Comparison of ENCODE assay signal across 42 mouse cellular contexts in the genomic region with DNA sequence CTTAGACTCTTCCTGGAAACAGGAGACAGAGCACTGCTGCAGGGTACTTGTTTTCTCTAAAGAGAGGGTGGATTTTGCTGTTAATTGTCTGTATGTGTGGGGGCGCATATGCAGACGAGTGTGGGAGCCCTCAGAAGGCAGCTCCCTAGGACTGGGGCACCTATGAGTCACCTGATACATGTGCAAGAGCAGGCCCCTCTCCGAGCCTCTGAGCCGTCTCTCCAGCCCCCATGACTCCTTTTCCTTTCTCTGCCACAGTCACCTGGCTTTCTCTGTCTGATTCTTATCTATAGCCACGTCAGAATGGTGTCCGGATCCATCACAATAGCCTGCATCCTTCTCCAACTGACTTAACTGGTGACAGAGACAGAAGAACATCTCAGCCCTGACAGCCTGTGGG. TPM values are rescaled to one million over a fixed set of nuclear protein-coding genes. Genes with fewer than 3 reads are reported as not detected.
DNase-seq lines count a peak whose midpoint lies in the region; ATAC-seq and TF ChIP-seq lines count a peak whose summit lies in the region.
"Had no signal": no experiment of that assay in that cellular context is flagged by ENCODE, and none has a peak within 500 bp of the region (broad histone marks: within the 10 kb centered on the region; RNA-seq: fewer than 3 reads in every experiment).

No protein-coding gene starts in this region.

- H3K9ac ChIP-seq in CH12.LX (ENCODE audit: insufficient read depth, low read depth): no peak overlapping the region
- H3K9ac ChIP-seq in hindbrain, embryonic 11.5 days (ENCODE audit: low read depth, low read length): no peak overlapping the region
- H3K9ac ChIP-seq: heart, embryonic 15.5 days; hindbrain, embryonic 12.5 days; limb, embryonic 13.5 days; lung, embryonic 15.5 days had no signal

- 62% methylated on average over 6 of the region's 6 CpGs for WGBS in olfactory bulb, adult 2 months
- 85% methylated on average over 6 of the region's 6 CpGs for WGBS in hindbrain, embryonic 11.5 days

- TF ChIP-seq CTCF in layer of hippocampus, adult 2 months (conservative IDR thresholded peaks at IDR 0.05): no peak
- TF ChIP-seq CTCF in CH12.LX (conservative IDR thresholded peaks at IDR 0.05 in 1 of 2, IDR thresholded peaks at IDR 0.05 in 1 of 2; ENCODE audit: low read depth in 2 of 2, low read length in 2 of 2): no peak
- no peak for TF ChIP-seq CTCF in olfactory bulb, adult 2 months (IDR thresholded peaks at IDR 0.05; ENCODE audit: insufficient read depth, low read depth, low read length)

- ATAC-seq in hindbrain, embryonic 11.5 days (ENCODE audit: low FRiP score): no peak
- ATAC-seq: forebrain, embryonic 16.5 days; hindbrain, postnatal 0 days; intestine, postnatal 0 days; midbrain, embryonic 16.5 days had no signal

- no peaks in the 10 kb centered on the region for H3K79me2 ChIP-seq in CH12.LX (replicated peaks; ENCODE audit: control insufficient read depth, extremely low read depth, insufficient read depth, poor library complexity, severe bottlenecking)

- in situ Hi-C loops in CH12.LX (cut with MboI; ENCODE audit: low pct_ligation_motif_present, low pct_unique_long_range_greater_than_20kb, low sequenced_read_pairs): no loop called here

- peak overlapping the region; percentile 74 for H3K27ac ChIP-seq in layer of hippocampus, adult 2 months
- peak overlapping the region; percentile 39; the same call in 1 of the 2 replicates for H3K27ac ChIP-seq in CH12.LX (ENCODE audit: insufficient read depth, low read depth)
- H3K27ac ChIP-seq in olfactory bulb, adult 2 months (ENCODE audit: insufficient read depth, low read depth, low read length): peak overlapping the region; percentile 86
- no peak overlapping the region for H3K27ac ChIP-seq in hindbrain, embryonic 11.5 days (ENCODE audit: low read depth, low read length)
- H3K27ac ChIP-seq: heart, embryonic 10.5 days; heart, embryonic 15.5 days; hindbrain, embryonic 12.5 days; limb, embryonic 13.5 days; lung, embryonic 15.5 days had no signal

- H3K9me3 ChIP-seq in CH12.LX (replicated peaks; ENCODE audit: low read length): no peaks in the 10 kb centered on the region
- no peaks in the 10 kb centered on the region for H3K9me3 ChIP-seq in hindbrain, embryonic 11.5 days (ENCODE audit: control insufficient read depth, low read length)
- H3K9me3 ChIP-seq: G1E; heart, embryonic 10.5 days; heart, embryonic 15.5 days; hindbrain, embryonic 12.5 days; limb, embryonic 13.5 days; lung, embryonic 15.5 days had no signal

- H3K36me3 ChIP-seq in CH12.LX (replicated peaks in 1 of 2; ENCODE audit: control insufficient read depth in 1 of 2, insufficient read depth in 1 of 2, low read length in 1 of 2): peaks cover 21 to 83% of the 10 kb centered on the region in 2 experiments
- H3K36me3 ChIP-seq in hindbrain, embryonic 11.5 days (ENCODE audit: control insufficient read depth, insufficient read depth, low read length): no peaks in the 10 kb centered on the region

- TF ChIP-seq EP300 in CH12.LX (IDR thresholded peaks at IDR 0.05; ENCODE audit: low read length): no peak

- dilution Hi-C loops in CH12.LX (cut with MboI; ENCODE audit: extremely low pct_ligation_motif_present, extremely low pct_unique_long_range_greater_than_20kb, low sequenced_read_pairs): no loop called here

- no peak for DNase-seq in layer of hippocampus, adult 2 months (ENCODE audit: low spot score in 2 of 2)
- no peak for DNase-seq in layer of hippocampus, postnatal 36 days
- peak; percentile 75 for DNase-seq in CD4-positive helper T cell, adult 2 months (ENCODE audit: low read depth, low spot score)
- DNase-seq in CH12.LX (ENCODE audit: extremely low read depth): peak; percentile 7
- no peak for DNase-seq in hindbrain, embryonic 11.5 days (ENCODE audit: low spot score)
- DNase-seq in cerebellum, adult 18-20 months: no peak
- DNase-seq: adrenal gland, postnatal 10 days; cerebellum, adult 11 months; cerebellum, postnatal 10 days; gastrocnemius, postnatal 10 days; kidney, postnatal 25 days; lung, postnatal 36 days; right cerebral cortex, postnatal 25 days; spleen, adult 18-20 months; thymus, adult 2 months; thymus, postnatal 36 days had no signal

- no peak overlapping the region for H3K4me3 ChIP-seq in layer of hippocampus, adult 2 months
- H3K4me3 ChIP-seq in CH12.LX (replicated peaks in 1 of 3; ENCODE audit: low read depth in 2 of 3, low read length in 2 of 3, poor library complexity in 1 of 3): no peak overlapping the region
- no peak overlapping the region for H3K4me3 ChIP-seq in olfactory bulb, adult 2 months (ENCODE audit: insufficient read depth, low read depth, low read length)
- H3K4me3 ChIP-seq in hindbrain, embryonic 11.5 days (ENCODE audit: low read depth, low read length): no peak overlapping the region
- H3K4me3 ChIP-seq: erythroblast, embryonic 14.5 days; heart, embryonic 10.5 days; heart, embryonic 15.5 days; hindbrain, embryonic 12.5 days; limb, embryonic 13.5 days; lung, embryonic 15.5 days had no signal

- TF ChIP-seq POLR2A in CH12.LX (IDR thresholded peaks at IDR 0.05; ENCODE audit: low read depth, low read length): no peak
- TF ChIP-seq POLR2A in olfactory bulb, adult 2 months (IDR thresholded peaks at IDR 0.05; ENCODE audit: insufficient read depth, low read depth, low read length): no peak

- no peak for TF ChIP-seq RAD21 in CH12.LX (IDR thresholded peaks at IDR 0.05; ENCODE audit: low read depth, low read length)

- H3K27me3 ChIP-seq in CH12.LX (replicated peaks): no peaks in the 10 kb centered on the region
- no peaks in the 10 kb centered on the region for H3K27me3 ChIP-seq in hindbrain, embryonic 11.5 days (ENCODE audit: control insufficient read depth, insufficient read depth, low read length)
- H3K27me3 ChIP-seq: heart, embryonic 15.5 days; hindbrain, embryonic 12.5 days; limb, embryonic 13.5 days; lung, embryonic 15.5 days had no signal

- no peak overlapping the region for H3K4me2 ChIP-seq in CH12.LX (ENCODE audit: insufficient read depth, low read depth, poor library complexity, severe bottlenecking)
- H3K4me2 ChIP-seq in hindbrain, embryonic 11.5 days (replicated peaks; ENCODE audit: low read depth, low read length): no peak overlapping the region
- H3K4me2 ChIP-seq: heart, embryonic 15.5 days; hindbrain, embryonic 12.5 days; limb, embryonic 13.5 days; liver, embryonic 11.5 days; lung, embryonic 15.5 days; midbrain, embryonic 11.5 days had no signal

- H3K4me1 ChIP-seq in CH12.LX (ENCODE audit: control insufficient read depth in 1 of 2, insufficient read depth in 2 of 2): peaks cover 18 to 36% of the 10 kb centered on the region in 2 experiments
- peaks cover 6% of the 10 kb centered on the region; the same call in 1 of the 2 replicates for H3K4me1 ChIP-seq in olfactory bulb, adult 2 months (ENCODE audit: control insufficient read depth, insufficient read depth, low read length)
- H3K4me1 ChIP-seq in hindbrain, embryonic 11.5 days (replicated peaks; ENCODE audit: control insufficient read depth, insufficient read depth, low read length): no peaks in the 10 kb centered on the region
- H3K4me1 ChIP-seq: heart, embryonic 10.5 days; heart, embryonic 15.5 days; hindbrain, embryonic 12.5 days; limb, embryonic 13.5 days; lung, embryonic 15.5 days had no signal

TF ChIP-seq in CH12.LX, 34 proteins besides CTCF, POLR2A, EP300 and RAD21 (continues in another document):
- no peak for TF ChIP-seq NELFE (IDR thresholded peaks at IDR 0.05; ENCODE audit: low read depth, low read length)

RNA-seq across cellular contexts. Expression of a gene that starts 22.9 kb away (rescaled TPM):
- 1 to 10 TPM in 1 of 2 experiments, under 1 TPM in 1; 0.84 to 1.4 TPM for total RNA-seq in layer of hippocampus, adult 2 months (2021)
- under 1 TPM; 0.71 to 0.75 TPM for total RNA-seq in layer of hippocampus, postnatal 36 days (2021)
- total RNA-seq in CH12.LX (2012; rRNA removed) (not detected in 2 replicates), CH12.LX (2014; rRNA removed) (not detected in 2 replicates)
- polyA plus RNA-seq in CH12.LX (2012; ENCODE audit: insufficient read length, low read depth): not detected in 2 replicates
- not detected in 2 replicates for polyA plus RNA-seq in olfactory bulb, adult 2 months (2012; ENCODE audit: insufficient read depth, insufficient read length, low replicate concordance, missing spikeins)
- 2.2 and 2.5 TPM in 2 replicates for polyA plus RNA-seq in hindbrain, embryonic 11.5 days (2014; fragmentation: Nextera tagmentation; extraction: Ambion mirVana)
- total RNA-seq: megakaryocyte, adult 5-6 weeks; neutrophil, adult 5-6 weeks had no signal
- polyA plus RNA-seq: erythroblast, embryonic 14.5 days had no signal

RNA-seq across cellular contexts. Expression of a gene that starts 23.6 kb away (rescaled TPM):
- 10 to 100 TPM; 40.1 to 46.1 TPM for total RNA-seq in layer of hippocampus, adult 2 months (2021)
- total RNA-seq in layer of hippocampus, postnatal 36 days (2021): 10 to 100 TPM; 41.5 to 42.6 TPM
- total RNA-seq in CH12.LX (2012; rRNA removed) (27.9 and 28.9 TPM in 2 replicates), CH12.LX (2014; rRNA removed) (30.8 and 32.8 TPM in 2 replicates)
- 31.3 and 31.9 TPM in 2 replicates for polyA plus RNA-seq in CH12.LX (2012; ENCODE audit: insufficient read length, low read depth)
- not detected in 2 replicates for polyA plus RNA-seq in olfactory bulb, adult 2 months (2012; ENCODE audit: insufficient read depth, insufficient read length, low replicate concordance, missing spikeins)
- polyA plus RNA-seq in hindbrain, embryonic 11.5 days (2014; fragmentation: Nextera tagmentation; extraction: Ambion mirVana): 42.6 and 45.9 TPM in 2 replicates

RNA-seq across cellular contexts. Expression of a gene that starts 44.3 kb away (rescaled TPM):
- total RNA-seq in layer of hippocampus, adult 2 months (2021): not detected
- not detected for total RNA-seq in layer of hippocampus, postnatal 36 days (2021)
- total RNA-seq in CH12.LX (2012; rRNA removed) (0.04 TPM in 1 of 2 replicates, not detected in the other), CH12.LX (2014; rRNA removed) (not detected in 2 replicates)
- polyA plus RNA-seq in CH12.LX (2012; ENCODE audit: insufficient read length, low read depth): not detected in 2 replicates
- polyA plus RNA-seq in olfactory bulb, adult 2 months (2012; ENCODE audit: insufficient read depth, insufficient read length, low replicate concordance, missing spikeins): not detected in 2 replicates
- polyA plus RNA-seq in hindbrain, embryonic 11.5 days (2014; fragmentation: Nextera tagmentation; extraction: Ambion mirVana): not detected in 2 replicates
- total RNA-seq: adrenal gland, postnatal 10 days; common myeloid progenitor, adult 5-6 weeks; gastrocnemius, postnatal 10 days; hindbrain, postnatal 0 days; layer of hippocampus, adult 8-10 months; left cerebral cortex, adult 18-20 months; left cerebral cortex, postnatal 25 days; megakaryocyte, adult 5-6 weeks; neutrophil, adult 5-6 weeks had no signal
- polyA plus RNA-seq: embryonic facial prominence, embryonic 14.5 days; erythroblast, embryonic 14.5 days; forebrain, embryonic 11.5 days; forebrain, embryonic 16.5 days; G1E; gonadal fat pad, adult 2 months; heart, embryonic 10.5 days; heart, embryonic 15.5 days; liver, embryonic 11.5 days; liver, embryonic 16.5 days; midbrain, embryonic 11.5 days; neural tube, embryonic 11.5 days had no signal

RNA-seq across cellular contexts. Expression of a gene that starts 52.4 kb away (rescaled TPM):
- not detected for total RNA-seq in layer of hippocampus, adult 2 months (2021)
- not detected for total RNA-seq in layer of hippocampus, postnatal 36 days (2021)
- total RNA-seq in CH12.LX (2012; rRNA removed) (not detected in 2 replicates), CH12.LX (2014; rRNA removed) (not detected in 2 replicates)
- polyA plus RNA-seq in CH12.LX (2012; ENCODE audit: insufficient read length, low read depth): 0.15 TPM in 1 of 2 replicates, not detected in the other
- not detected in 2 replicates for polyA plus RNA-seq in olfactory bulb, adult 2 months (2012; ENCODE audit: insufficient read depth, insufficient read length, low replicate concordance, missing spikeins)
- 0.18 and 0.20 TPM in 2 replicates for polyA plus RNA-seq in hindbrain, embryonic 11.5 days (2014; fragmentation: Nextera tagmentation; extraction: Ambion mirVana)
- total RNA-seq: common myeloid progenitor, adult 5-6 weeks; gastrocnemius, postnatal 10 days; heart, postnatal 25 days; hindbrain, postnatal 0 days; layer of hippocampus, adult 8-10 months; left cerebral cortex, adult 18-20 months; left cerebral cortex, postnatal 25 days had no signal
- polyA plus RNA-seq: erythroblast, embryonic 14.5 days; forebrain, embryonic 11.5 days had no signal

RNA-seq across cellular contexts. Expression of a gene that starts 52.5 kb away (rescaled TPM):
- under 1 TPM in 1 of 2 experiments, not detected in 1; 0.33 TPM for total RNA-seq in layer of hippocampus, adult 2 months (2021)
- total RNA-seq in layer of hippocampus, postnatal 36 days (2021): under 1 TPM in 1 of 2 experiments, not detected in 1; 0.15 TPM
- total RNA-seq in CH12.LX (2012; rRNA removed): 0.13 TPM in 2 replicates
- not detected in 2 replicates for total RNA-seq in CH12.LX (2014; rRNA removed)
- polyA plus RNA-seq in CH12.LX (2012; ENCODE audit: insufficient read length, low read depth): 0.11 TPM in 1 of 2 replicates, not detected in the other
- not detected in 2 replicates for polyA plus RNA-seq in olfactory bulb, adult 2 months (2012; ENCODE audit: insufficient read depth, insufficient read length, low replicate concordance, missing spikeins)
- not detected in 2 replicates for polyA plus RNA-seq in hindbrain, embryonic 11.5 days (2014; fragmentation: Nextera tagmentation; extraction: Ambion mirVana)
- total RNA-seq: gastrocnemius, postnatal 10 days; heart, postnatal 25 days had no signal
- polyA plus RNA-seq: embryonic facial prominence, embryonic 14.5 days; erythroblast, embryonic 14.5 days; forebrain, embryonic 11.5 days; heart, embryonic 15.5 days; limb, embryonic 13.5 days; neural tube, embryonic 11.5 days had no signal

Comparison
In these comparisons a context has a peak if more than half of its experiments do, and no peak if none do; other contexts are left out.
1. DNase-seq: peak in CD4-positive helper T cell, adult 2 months (single experiment) and CH12.LX (single experiment); none in layer of hippocampus, adult 2 months (0 of 2), layer of hippocampus, postnatal 36 days (0 of 2), hindbrain, embryonic 11.5 days (single experiment) and cerebellum, adult 18-20 months (0 of 2).